Comparison of ENCODE assay signal across 25 mouse cellular contexts in genomic region chr9:87178534-87178933, GRCm38 (mm10). TPM values are rescaled to one million over a fixed set of nuclear protein-coding genes. Genes with fewer than 3 reads are reported as not detected.
DNase-seq lines count a peak whose midpoint lies in the region; ATAC-seq and TF ChIP-seq lines count a peak whose summit lies in the region.
"Had no signal": no experiment of that assay in that cellular context is flagged by ENCODE, and none has a peak within 500 bp of the region (broad histone marks: within the 10 kb centered on the region; RNA-seq: fewer than 3 reads in every experiment).

No protein-coding gene starts in this region.

- WGBS in forebrain, postnatal 0 days: 69% methylated on average over 7 of the region's 7 CpGs
- WGBS in forebrain, embryonic 12.5 days: 74% methylated on average over 7 of the region's 7 CpGs
- 60% methylated on average over 7 of the region's 7 CpGs for WGBS in midbrain, postnatal 0 days
- 72% methylated on average over 7 of the region's 7 CpGs for WGBS in midbrain, embryonic 16.5 days

- peak; percentile 34 for ATAC-seq in forebrain, postnatal 0 days
- no peak for ATAC-seq in forebrain, embryonic 12.5 days (ENCODE audit: low FRiP score)
- 0 out of 2 replicates have a peak, but pooled peaks have one; percentile 14 for ATAC-seq in midbrain, postnatal 0 days (ENCODE audit: low FRiP score)
- ATAC-seq in midbrain, embryonic 16.5 days: no peak
- peak; percentile 43 for ATAC-seq in CD4-positive, CD25-positive, alpha-beta regulatory T cell, adult 4 months
- peak; percentile 58 for ATAC-seq in inflammation-experienced regulatory T-cells, adult 6 months
- ATAC-seq: forebrain, embryonic 14.5 days; hindbrain, postnatal 0 days had no signal

- no peak overlapping the region for H3K4me2 ChIP-seq in forebrain, postnatal 0 days (ENCODE audit: low read depth)
- no peak overlapping the region for H3K4me2 ChIP-seq in forebrain, embryonic 12.5 days
- no peak overlapping the region for H3K4me2 ChIP-seq in midbrain, postnatal 0 days (ENCODE audit: low read depth, low read length, poor library complexity, severe bottlenecking)
- no peak overlapping the region for H3K4me2 ChIP-seq in midbrain, embryonic 16.5 days (ENCODE audit: low read length)
- H3K4me2 ChIP-seq: heart, embryonic 12.5 days; heart, embryonic 15.5 days; hindbrain, embryonic 14.5 days had no signal

- no peaks in the 10 kb centered on the region for H3K9me3 ChIP-seq in forebrain, postnatal 0 days (ENCODE audit: low read length)
- H3K9me3 ChIP-seq in forebrain, embryonic 12.5 days: no peaks in the 10 kb centered on the region
- no peaks in the 10 kb centered on the region for H3K9me3 ChIP-seq in midbrain, postnatal 0 days (ENCODE audit: low read length)
- H3K9me3 ChIP-seq in midbrain, embryonic 16.5 days (replicated peaks; ENCODE audit: control insufficient read depth, low read length, poor library complexity, severe bottlenecking): no peaks in the 10 kb centered on the region
- H3K9me3 ChIP-seq: forebrain, embryonic 10.5 days; heart, embryonic 12.5 days; heart, embryonic 15.5 days had no signal

- DNase-seq in forebrain, postnatal 0 days: no peak
- no peak for DNase-seq in midbrain, postnatal 0 days (ENCODE audit: low spot score)
- no peak for DNase-seq in thymus, postnatal 0 days (ENCODE audit: low spot score)
- no peak for DNase-seq in heart, postnatal 4 days
- DNase-seq: adrenal gland, postnatal 10 days; adrenal gland, postnatal 36 days; cerebellum, adult 18-20 months; cerebellum, adult 9-10 months; cerebellum, postnatal 14 days; gastrocnemius, postnatal 25 days; heart, adult 18-20 months; heart, postnatal 10 days; heart, postnatal 36 days had no signal

- H3K36me3 ChIP-seq in forebrain, postnatal 0 days (ENCODE audit: insufficient read depth): no peaks in the 10 kb centered on the region
- no peaks in the 10 kb centered on the region for H3K36me3 ChIP-seq in forebrain, embryonic 12.5 days (replicated peaks)
- H3K36me3 ChIP-seq in midbrain, postnatal 0 days (ENCODE audit: insufficient read depth, low read length): no peaks in the 10 kb centered on the region
- no peaks in the 10 kb centered on the region for H3K36me3 ChIP-seq in midbrain, embryonic 16.5 days (ENCODE audit: control insufficient read depth, insufficient read depth, low read length)
- H3K36me3 ChIP-seq: forebrain, embryonic 10.5 days; heart, embryonic 12.5 days; heart, embryonic 15.5 days had no signal

- no peak for TF ChIP-seq CTCF in forebrain, postnatal 0 days (IDR thresholded peaks at IDR 0.05; ENCODE audit: low read depth)
- TF ChIP-seq CTCF in midbrain, postnatal 0 days (IDR thresholded peaks at IDR 0.05): no peak

- H3K27ac ChIP-seq in forebrain, postnatal 0 days (ENCODE audit: low read depth, low read length): no peak overlapping the region
- no peak overlapping the region for H3K27ac ChIP-seq in forebrain, embryonic 12.5 days
- H3K27ac ChIP-seq in midbrain, postnatal 0 days (ENCODE audit: low read depth, low read length): no peak overlapping the region
- H3K27ac ChIP-seq in midbrain, embryonic 16.5 days (ENCODE audit: low read length): no peak overlapping the region
- H3K27ac ChIP-seq: forebrain, embryonic 10.5 days; heart, embryonic 15.5 days; hindbrain, embryonic 14.5 days; hindbrain, postnatal 0 days had no signal

- no peaks in the 10 kb centered on the region for H3K27me3 ChIP-seq in forebrain, postnatal 0 days (ENCODE audit: insufficient read depth, low read length)
- H3K27me3 ChIP-seq in forebrain, embryonic 12.5 days: peaks cover 3% of the 10 kb centered on the region; the same call in 1 of the 2 replicates
- no peaks in the 10 kb centered on the region for H3K27me3 ChIP-seq in midbrain, postnatal 0 days (ENCODE audit: insufficient read depth, low read length)
- no peaks in the 10 kb centered on the region for H3K27me3 ChIP-seq in midbrain, embryonic 16.5 days (ENCODE audit: control insufficient read depth, insufficient read depth, low read depth, low read length)
- H3K27me3 ChIP-seq: heart, embryonic 12.5 days; heart, embryonic 15.5 days had no signal

- H3K4me3 ChIP-seq in forebrain, postnatal 0 days (ENCODE audit: low read depth, low read length): no peak overlapping the region
- no peak overlapping the region for H3K4me3 ChIP-seq in forebrain, embryonic 12.5 days (replicated peaks)
- no peak overlapping the region for H3K4me3 ChIP-seq in midbrain, postnatal 0 days (ENCODE audit: low read depth, low read length)
- H3K4me3 ChIP-seq in midbrain, embryonic 16.5 days (ENCODE audit: low read depth, low read length): no peak overlapping the region
- H3K4me3 ChIP-seq: forebrain, embryonic 10.5 days; heart, embryonic 12.5 days; heart, embryonic 15.5 days had no signal

- no peaks in the 10 kb centered on the region for H3K4me1 ChIP-seq in forebrain, postnatal 0 days (ENCODE audit: insufficient read depth)
- H3K4me1 ChIP-seq in forebrain, embryonic 12.5 days: no peaks in the 10 kb centered on the region
- no peaks in the 10 kb centered on the region for H3K4me1 ChIP-seq in midbrain, postnatal 0 days (ENCODE audit: insufficient read depth, low read length)
- no peaks in the 10 kb centered on the region for H3K4me1 ChIP-seq in midbrain, embryonic 16.5 days (ENCODE audit: control insufficient read depth, insufficient read depth, low read length)
- H3K4me1 ChIP-seq: forebrain, embryonic 10.5 days; heart, embryonic 12.5 days; heart, embryonic 15.5 days had no signal

- H3K9ac ChIP-seq in forebrain, postnatal 0 days: no peak overlapping the region
- H3K9ac ChIP-seq in forebrain, embryonic 12.5 days: no peak overlapping the region
- no peak overlapping the region for H3K9ac ChIP-seq in midbrain, postnatal 0 days (replicated peaks; ENCODE audit: low read length, poor library complexity, severe bottlenecking)
- H3K9ac ChIP-seq in midbrain, embryonic 16.5 days (ENCODE audit: low read depth, low read length): no peak overlapping the region
- H3K9ac ChIP-seq: heart, embryonic 12.5 days; heart, embryonic 15.5 days; hindbrain, embryonic 14.5 days had no signal

RNA-seq across cellular contexts. Expression of gene Mrap2, which starts 34.4 kb away (rescaled TPM):
- 1.6 and 3.2 TPM in 2 replicates for total RNA-seq in forebrain, postnatal 0 days (2014; rRNA removed)
- 1.1 and 3.1 TPM in 2 replicates for polyA plus RNA-seq in forebrain, postnatal 0 days (2015; fragmentation: Nextera tagmentation; extraction: Ambion mirVana)
- 0.09 and 0.17 TPM in 2 replicates for polyA plus RNA-seq in forebrain, embryonic 12.5 days (2016; fragmentation: Nextera tagmentation; extraction: Ambion mirVana)
- 3.7 and 4.3 TPM in 2 replicates for total RNA-seq in midbrain, postnatal 0 days (2014; rRNA removed)
- 4.2 and 4.8 TPM in 2 replicates for polyA plus RNA-seq in midbrain, postnatal 0 days (2015; fragmentation: Nextera tagmentation; extraction: Ambion mirVana)
- polyA plus RNA-seq in midbrain, embryonic 16.5 days (2015; fragmentation: Nextera tagmentation; extraction: Ambion mirVana): 3.4 and 3.9 TPM in 2 replicates
- under 1 TPM in 1 of 2 experiments, not detected in 1; 0.22 TPM for polyA plus RNA-seq in CD4-positive, CD25-positive, alpha-beta regulatory T cell, adult 4 months (2017; shearing (Covaris generic))
- under 1 TPM in 2 of 3 experiments, not detected in 1; 0.24 to 0.28 TPM for polyA plus RNA-seq in inflammation-experienced regulatory T-cells, adult 6 months (2017; shearing (Covaris generic))
- 0.05 and 0.21 TPM in 2 replicates for polyA plus RNA-seq in thymus, postnatal 0 days (2015; fragmentation: Nextera tagmentation; extraction: Ambion mirVana)
- total RNA-seq in heart, postnatal 4 days (2021): 1 to 10 TPM; 1.3 TPM
- total RNA-seq: ES-E14 had no signal
- polyA plus RNA-seq: embryonic facial prominence, embryonic 11.5 days; forebrain, embryonic 10.5 days; heart, embryonic 12.5 days; heart, embryonic 15.5 days had no signal

Comparison
In these comparisons a context has a peak if more than half of its experiments do, and no peak if none do; other contexts are left out.
1. ATAC-seq: peak in forebrain, postnatal 0 days (single experiment), midbrain, postnatal 0 days (single experiment), CD4-positive, CD25-positive, alpha-beta regulatory T cell, adult 4 months (single experiment) and inflammation-experienced regulatory T-cells, adult 6 months (single experiment); none in forebrain, embryonic 12.5 days (single experiment) and midbrain, embryonic 16.5 days (single experiment).